Mouse (Mus musculus): Measurements from ENCODE around the gene Bak1. TPM values are rescaled to one million over a fixed set of nuclear protein-coding genes. Genes with fewer than 3 reads are reported as not detected.
A peak's percentile ranks its signal among the peaks of the same experiment; 100 is the strongest.

Bak1 gene
- polyA plus RNA-seq, 1 experiment from 2014 or later, result 2.0 TPM

- no peak for ATAC-seq (ENCODE audit: insufficient read depth)
- Histone ChIP-seq H3K36me3 (replicated peaks) (no peaks in the 10 kb centered on the region), H3K4me3 (replicated peaks) (no peak overlapping the region), H3K27me3 (peaks cover 14% of the 10 kb centered on the region), H3K9ac (no peak overlapping the region), H3K4me1 (replicated peaks) (no peaks in the 10 kb centered on the region), H3K4me2 (no peak overlapping the region), H3K27ac (replicated peaks) (no peak overlapping the region), H3K9me3 (replicated peaks) (no peaks in the 10 kb centered on the region)
- WGBS (ENCODE audit: insufficient replicate concordance), result 57% methylated on average over 7 of the region's 7 CpGs
Observed at GRCm38 (mm10) chr17:27001151-27001550, 27.7 kb downstream of the Bak1 start.

- Histone ChIP-seq H3K9me3 (replicated peaks) (no peaks in the 10 kb centered on the region), H3K4me2 (no peak overlapping the region), H3K9ac (no peak overlapping the region), H3K27me3 (peaks cover 6% of the 10 kb centered on the region; the same call in 1 of the 2 replicates), H3K36me3 (replicated peaks) (no peaks in the 10 kb centered on the region), H3K27ac (replicated peaks) (no peak overlapping the region), H3K4me3 (replicated peaks) (no peak overlapping the region), H3K4me1 (replicated peaks) (peaks cover 10% of the 10 kb centered on the region; the same call in 1 of the 2 replicates)
- whole genome bisulfite sequencing (ENCODE audit: insufficient replicate concordance), result 69% methylated on average over 12 of the region's 12 CpGs
- no peak for ATAC-seq (ENCODE audit: insufficient read depth)
Observed at GRCm38 (mm10) chr17:26999996-27000395, 28.8 kb downstream of the Bak1 start.

- H3K9me3 ChIP-seq (replicated peaks), result no peaks in the 10 kb centered on the region
- no peak overlapping the region for H3K4me3 ChIP-seq (replicated peaks)
- WGBS (ENCODE audit: insufficient replicate concordance), result 45% methylated on average over 15 of the region's 15 CpGs
- no peak overlapping the region for H3K4me2 ChIP-seq
- peaks cover 11% of the 10 kb centered on the region; the same call in 1 of the 2 replicates for H3K4me1 ChIP-seq (replicated peaks)
- no peak overlapping the region for H3K27ac ChIP-seq (replicated peaks)
- H3K27me3 ChIP-seq, result no peaks in the 10 kb centered on the region
- H3K9ac ChIP-seq, result no peak overlapping the region
- ATAC-seq (ENCODE audit: insufficient read depth), result no peak
- H3K36me3 ChIP-seq (replicated peaks), result no peaks in the 10 kb centered on the region
Observed at GRCm38 (mm10) chr17:26998283-26998682, 30.5 kb downstream of the Bak1 start.

GRCm38 (mm10) chr17:26997661-26998060 lies 31.1 kb downstream of the Bak1 start:
- H3K27ac ChIP-seq (replicated peaks), result no peak overlapping the region
- 57% methylated on average over 4 of the region's 4 CpGs for WGBS (ENCODE audit: insufficient replicate concordance)

GRCm38 (mm10) chr17:26995562-26995961 lies 33.2 kb downstream of the Bak1 start:
- no peaks in the 10 kb centered on the region for H3K9me3 ChIP-seq (replicated peaks)
- peaks cover 11% of the 10 kb centered on the region; the same call in 1 of the 2 replicates for H3K4me1 ChIP-seq (replicated peaks)
- H3K27ac ChIP-seq (replicated peaks), result no peak overlapping the region
- no peak overlapping the region for H3K4me2 ChIP-seq
- 48% methylated on average over 8 of the region's 8 CpGs for WGBS (ENCODE audit: insufficient replicate concordance)
- H3K4me3 ChIP-seq (replicated peaks), result no peak overlapping the region
- no peaks in the 10 kb centered on the region for H3K27me3 ChIP-seq
- H3K9ac ChIP-seq, result no peak overlapping the region
- no peaks in the 10 kb centered on the region for H3K36me3 ChIP-seq (replicated peaks)
- no peak; the same call in 1 of the 2 replicates for ATAC-seq (ENCODE audit: insufficient read depth)

More at GRCm38 (mm10) chr17:26997661-26998060, 31.1 kb downstream of the Bak1 start:
- no peak overlapping the region for H3K4me2 ChIP-seq
- no peaks in the 10 kb centered on the region for H3K9me3 ChIP-seq (replicated peaks)
- no peaks in the 10 kb centered on the region for H3K36me3 ChIP-seq (replicated peaks)
- H3K4me1 ChIP-seq (replicated peaks), result peaks cover 11% of the 10 kb centered on the region; the same call in 1 of the 2 replicates
- H3K27me3 ChIP-seq, result no peaks in the 10 kb centered on the region
- no peak overlapping the region for H3K4me3 ChIP-seq (replicated peaks)
- H3K9ac ChIP-seq, result no peak overlapping the region
- no peak for ATAC-seq (ENCODE audit: insufficient read depth)

- Histone ChIP-seq H3K27me3 (no peaks in the 10 kb centered on the region), H3K4me1 (replicated peaks) (peaks cover 11% of the 10 kb centered on the region; the same call in 1 of the 2 replicates), H3K4me3 (replicated peaks) (no peak overlapping the region), H3K36me3 (replicated peaks) (no peaks in the 10 kb centered on the region), H3K9me3 (replicated peaks) (no peaks in the 10 kb centered on the region), H3K4me2 (no peak overlapping the region), H3K9ac (no peak overlapping the region), H3K27ac (replicated peaks) (no peak overlapping the region)
- 46% methylated on average over 6 of the region's 6 CpGs for WGBS (ENCODE audit: insufficient replicate concordance)
- ATAC-seq (ENCODE audit: insufficient read depth), result peak; percentile 25; the same call in 1 of the 2 replicates
Observed at GRCm38 (mm10) chr17:26995006-26995405, 33.8 kb downstream of the Bak1 start.

- no peak for ATAC-seq (ENCODE audit: insufficient read depth)
- 68% methylated on average over 14 of the region's 14 CpGs for WGBS (ENCODE audit: insufficient replicate concordance)
Observed at GRCm38 (mm10) chr17:26994410-26994809, 34.4 kb downstream of the Bak1 start.

GRCm38 (mm10) chr17:26990521-26990920 lies 38.3 kb downstream of the Bak1 start:
- no peaks in the 10 kb centered on the region for H3K27me3 ChIP-seq
- H3K9me3 ChIP-seq (replicated peaks), result no peaks in the 10 kb centered on the region
- H3K27ac ChIP-seq (replicated peaks), result no peak overlapping the region
- no peaks in the 10 kb centered on the region for H3K36me3 ChIP-seq (replicated peaks)
- ATAC-seq (ENCODE audit: insufficient read depth), result no peak
- H3K4me1 ChIP-seq (replicated peaks), result peaks cover 6% of the 10 kb centered on the region; the same call in 1 of the 2 replicates
- H3K4me3 ChIP-seq (replicated peaks), result no peak overlapping the region
- no peak overlapping the region for H3K4me2 ChIP-seq
- no peak overlapping the region for H3K9ac ChIP-seq

More at GRCm38 (mm10) chr17:26994410-26994809, 34.4 kb downstream of the Bak1 start:
- H3K27me3 ChIP-seq, result no peaks in the 10 kb centered on the region
- no peaks in the 10 kb centered on the region for H3K36me3 ChIP-seq (replicated peaks)
- no peak overlapping the region for H3K9ac ChIP-seq
- no peaks in the 10 kb centered on the region for H3K9me3 ChIP-seq (replicated peaks)
- H3K4me1 ChIP-seq (replicated peaks), result peaks cover 11% of the 10 kb centered on the region; the same call in 1 of the 2 replicates
- no peak overlapping the region for H3K4me2 ChIP-seq
- H3K27ac ChIP-seq (replicated peaks), result no peak overlapping the region
- no peak overlapping the region for H3K4me3 ChIP-seq (replicated peaks)

GRCm38 (mm10) chr17:26985503-26986179 lies 43.2 kb downstream of the Bak1 start:
- Histone ChIP-seq H3K27me3 (no peaks in the 10 kb centered on the region), H3K27ac (replicated peaks) (no peak overlapping the region), H3K4me2 (no peak overlapping the region; the same call in 1 of the 2 replicates), H3K4me1 (replicated peaks) (0 out of 2 replicates have a peak, but pooled peaks cover 2% of the 10 kb centered on the region), H3K36me3 (replicated peaks) (no peaks in the 10 kb centered on the region), H3K9me3 (replicated peaks) (no peaks in the 10 kb centered on the region), H3K9ac (no peak overlapping the region), H3K4me3 (replicated peaks) (no peak overlapping the region)
- peak; percentile 73 for ATAC-seq (ENCODE audit: insufficient read depth)
- WGBS (ENCODE audit: insufficient replicate concordance), result 71% methylated on average over 10 of the region's 10 CpGs

GRCm38 (mm10) chr17:26983382-26983781 lies 45.4 kb downstream of the Bak1 start:
- Histone ChIP-seq H3K9ac (no peak overlapping the region), H3K4me3 (replicated peaks) (no peak overlapping the region), H3K36me3 (replicated peaks) (peaks cover 1% of the 10 kb centered on the region), H3K4me2 (no peak overlapping the region), H3K27ac (replicated peaks) (no peak overlapping the region), H3K9me3 (replicated peaks) (no peaks in the 10 kb centered on the region), H3K27me3 (no peaks in the 10 kb centered on the region), H3K4me1 (replicated peaks) (0 out of 2 replicates have a peak, but pooled peaks cover 4% of the 10 kb centered on the region)
- no peak for ATAC-seq (ENCODE audit: insufficient read depth)
- 76% methylated on average over 4 of the region's 4 CpGs for WGBS (ENCODE audit: insufficient replicate concordance)

GRCm38 (mm10) chr17:26981050-26981449 lies 47.8 kb downstream of the Bak1 start:
- H3K36me3 ChIP-seq (replicated peaks), result peaks cover 21% of the 10 kb centered on the region
- H3K27me3 ChIP-seq, result no peaks in the 10 kb centered on the region
- no peak overlapping the region for H3K4me2 ChIP-seq
- ATAC-seq (ENCODE audit: insufficient read depth), result no peak
- no peak overlapping the region for H3K27ac ChIP-seq (replicated peaks)
- no peak overlapping the region for H3K9ac ChIP-seq
- 0 out of 2 replicates have a peak, but pooled peaks cover 7% of the 10 kb centered on the region for H3K4me1 ChIP-seq (replicated peaks)
- no peaks in the 10 kb centered on the region for H3K9me3 ChIP-seq (replicated peaks)
- H3K4me3 ChIP-seq (replicated peaks), result no peak overlapping the region
- WGBS (ENCODE audit: insufficient replicate concordance), result 18% methylated on average over 2 of the region's 2 CpGs

All from liver, embryonic 15.5 days (tissue).